Mouse (Mus musculus): ENCODE results near the gene Slc12a6. TPM values are rescaled to one million over a fixed set of nuclear protein-coding genes. Genes with fewer than 3 reads are reported as not detected.

The Slc12a6 gene
- 3.7 and 4.1 TPM in 2 replicates for polyA plus RNA-seq (2015; fragmentation: Nextera tagmentation; extraction: Ambion mirVana)

DNA sequence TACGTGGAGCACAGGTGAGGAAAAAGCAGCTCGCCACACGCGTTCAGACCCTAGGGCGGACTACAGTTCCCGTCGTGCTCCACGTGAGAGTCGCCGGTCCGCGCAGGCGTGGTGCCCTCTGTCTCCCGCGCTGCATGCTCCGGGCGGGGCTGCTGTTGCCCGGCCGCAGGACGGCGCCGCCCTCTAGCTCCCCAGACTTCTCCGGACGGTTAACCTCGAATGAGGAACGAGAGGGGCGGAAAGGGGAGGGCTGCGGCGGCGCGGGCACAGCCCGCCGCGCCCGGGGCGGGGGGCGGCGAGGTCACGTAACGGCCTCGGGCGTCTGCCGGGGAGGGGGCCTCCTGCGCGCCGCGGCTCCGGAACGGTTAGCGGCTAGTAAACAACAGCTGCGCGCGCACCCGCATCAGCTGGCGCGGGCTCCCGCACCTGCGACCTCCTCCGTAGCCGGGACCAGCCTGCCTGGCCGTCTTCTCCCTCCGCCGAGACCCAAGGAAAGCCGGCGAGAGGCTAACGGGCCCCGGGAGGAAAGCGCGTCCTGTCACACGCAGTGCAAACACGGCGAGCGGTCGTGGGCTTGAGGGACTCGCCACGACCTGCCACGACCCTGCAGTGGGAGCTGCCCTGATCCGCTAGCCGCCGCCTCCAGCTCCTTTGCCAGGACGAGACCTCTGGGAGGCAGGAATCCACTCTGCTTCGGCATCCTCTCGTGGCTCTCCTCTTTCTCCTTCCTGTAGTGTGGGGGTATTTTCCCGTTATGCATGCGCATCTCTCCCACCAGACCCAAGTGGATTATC is at the start of gene Slc12a6:
TSS of gene Slc12a6 (plus strand) at position 378 of the 794 bp plus-strand sequence.
- H3K27ac ChIP-seq (ENCODE audit: low read depth) = peak within 1 kb of the TSS; percentile 98
- H3K9me3 ChIP-seq (ENCODE audit: low read length) = no peaks in the 10 kb centered on the region
- peak; percentile 91 for ATAC-seq
- peak within 1 kb of the TSS; percentile 94 for H3K9ac ChIP-seq (replicated peaks)
- peak within 1 kb of the TSS; percentile 87 for H3K4me3 ChIP-seq (ENCODE audit: low read depth, low read length)
- no peak for TF ChIP-seq EP300 (IDR thresholded peaks at IDR 0.05; ENCODE audit: low read depth)
- peak; percentile 34 for TF ChIP-seq CTCF (IDR thresholded peaks at IDR 0.05; ENCODE audit: low read depth)
- peaks cover 26% of the 10 kb centered on the region for H3K4me1 ChIP-seq (ENCODE audit: insufficient read depth)
- H3K4me2 ChIP-seq (ENCODE audit: low read depth, low read length) = peak within 1 kb of the TSS; percentile 92
- H3K36me3 ChIP-seq (replicated peaks; ENCODE audit: insufficient read depth, low read length) = no peaks in the 10 kb centered on the region
- peak; percentile 96 for DNase-seq
- no peaks in the 10 kb centered on the region for H3K27me3 ChIP-seq (ENCODE audit: insufficient read depth, low read length)
- 3% methylated on average over 77 of the region's 85 CpGs for WGBS (ENCODE audit: insufficient replicate concordance)

- Histone ChIP-seq H3K4me2 (ENCODE audit: low read depth, low read length) (no peak overlapping the region), H3K9ac (replicated peaks) (no peak overlapping the region), H3K4me1 (ENCODE audit: insufficient read depth) (no peaks in the 10 kb centered on the region), H3K27me3 (ENCODE audit: insufficient read depth, low read length) (no peaks in the 10 kb centered on the region), H3K4me3 (ENCODE audit: low read depth, low read length) (no peak overlapping the region), H3K27ac (ENCODE audit: low read depth) (no peak overlapping the region), H3K9me3 (ENCODE audit: low read length) (no peaks in the 10 kb centered on the region), H3K36me3 (replicated peaks; ENCODE audit: insufficient read depth, low read length) (no peaks in the 10 kb centered on the region)
- ATAC-seq (peak; percentile 57; the same call in 1 of the 2 replicates), DNase-seq (no peak)
- TF ChIP-seq CTCF (IDR thresholded peaks at IDR 0.05; ENCODE audit: low read depth) (peak; percentile 62), EP300 (IDR thresholded peaks at IDR 0.05; ENCODE audit: low read depth) (no peak)
- WGBS (ENCODE audit: insufficient replicate concordance) = 19% methylated on average over 1 of the region's 1 CpGs
Measured at GRCm38 (mm10) chr2:112215977-112216376, 49.6 kb upstream of the Slc12a6 start.

DNA sequence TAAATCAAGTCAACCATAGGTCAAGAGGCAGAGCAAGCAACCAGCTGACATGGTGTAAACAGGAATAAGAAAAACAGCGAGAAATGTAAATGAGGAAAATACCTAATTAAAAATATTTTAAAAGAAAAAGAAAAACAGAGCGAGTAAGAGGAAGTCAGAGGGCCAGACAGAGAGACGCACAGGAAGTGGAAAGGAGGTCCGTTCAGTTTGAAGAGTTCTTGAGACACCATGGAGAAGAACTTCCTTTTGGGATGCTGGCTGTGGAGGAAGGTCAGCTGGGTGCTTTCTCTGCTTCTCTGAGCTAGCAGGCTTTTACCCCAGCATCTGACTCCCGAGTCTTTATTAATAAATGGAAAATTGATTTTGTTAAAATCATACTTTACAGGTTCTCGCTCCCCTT is 48.0 kb upstream of the Slc12a6 start:
- 56% methylated on average over 6 of the region's 6 CpGs for WGBS (ENCODE audit: insufficient replicate concordance)
- ATAC-seq = no peak
- no peaks in the 10 kb centered on the region for H3K9me3 ChIP-seq (ENCODE audit: low read length)

GRCm38 (mm10) chr2:112220880-112221279 is 44.7 kb upstream of the Slc12a6 start:
- no peaks in the 10 kb centered on the region for H3K36me3 ChIP-seq (replicated peaks; ENCODE audit: insufficient read depth, low read length)
- WGBS (ENCODE audit: insufficient replicate concordance) = 55% methylated on average over 5 of the region's 5 CpGs
- no peaks in the 10 kb centered on the region for H3K9me3 ChIP-seq (ENCODE audit: low read length)
- ATAC-seq = no peak
- H3K27ac ChIP-seq (ENCODE audit: low read depth) = no peak overlapping the region
- TF ChIP-seq CTCF (IDR thresholded peaks at IDR 0.05; ENCODE audit: low read depth) (no peak), EP300 (IDR thresholded peaks at IDR 0.05; ENCODE audit: low read depth) (no peak)
- no peak overlapping the region for H3K9ac ChIP-seq (replicated peaks)
- no peak overlapping the region for H3K4me2 ChIP-seq (ENCODE audit: low read depth, low read length)
- no peaks in the 10 kb centered on the region for H3K27me3 ChIP-seq (ENCODE audit: insufficient read depth, low read length)
- H3K4me3 ChIP-seq (ENCODE audit: low read depth, low read length) = no peak overlapping the region
- H3K4me1 ChIP-seq (ENCODE audit: insufficient read depth) = no peaks in the 10 kb centered on the region
- DNase-seq = no peak

More for the DNA sequence above, 48.0 kb upstream of the Slc12a6 start:
- H3K36me3 ChIP-seq (replicated peaks; ENCODE audit: insufficient read depth, low read length) = no peaks in the 10 kb centered on the region
- no peaks in the 10 kb centered on the region for H3K4me1 ChIP-seq (ENCODE audit: insufficient read depth)
- H3K27ac ChIP-seq (ENCODE audit: low read depth) = no peak overlapping the region
- TF ChIP-seq CTCF (IDR thresholded peaks at IDR 0.05; ENCODE audit: low read depth) (no peak), EP300 (IDR thresholded peaks at IDR 0.05; ENCODE audit: low read depth) (no peak)
- no peak overlapping the region for H3K9ac ChIP-seq (replicated peaks)
- no peak overlapping the region for H3K4me3 ChIP-seq (ENCODE audit: low read depth, low read length)
- H3K4me2 ChIP-seq (ENCODE audit: low read depth, low read length) = no peak overlapping the region
- H3K27me3 ChIP-seq (ENCODE audit: insufficient read depth, low read length) = no peaks in the 10 kb centered on the region
- DNase-seq = no peak

DNA sequence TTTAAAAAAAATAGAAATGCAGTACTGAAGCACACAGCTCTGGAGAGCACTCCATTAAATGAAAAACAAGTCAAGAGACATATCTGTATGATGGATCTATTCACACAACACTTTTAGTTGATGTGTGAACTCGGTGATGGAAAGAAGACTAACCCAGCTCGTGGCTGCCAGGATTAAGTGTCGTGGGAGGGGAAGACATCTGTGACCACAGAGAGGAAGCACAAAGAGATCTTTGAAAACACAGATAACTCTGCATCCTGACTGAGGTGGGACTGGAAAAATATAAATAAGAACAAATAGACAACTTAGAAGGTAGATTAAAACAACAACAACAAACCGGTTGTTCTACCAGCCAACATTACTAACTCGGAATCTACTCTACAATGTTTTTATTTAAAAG is 43.0 kb upstream of the Slc12a6 start:
- H3K4me2 ChIP-seq (ENCODE audit: low read depth, low read length) = no peak overlapping the region
- WGBS (ENCODE audit: insufficient replicate concordance) = 42% methylated on average over 5 of the region's 5 CpGs

DNA sequence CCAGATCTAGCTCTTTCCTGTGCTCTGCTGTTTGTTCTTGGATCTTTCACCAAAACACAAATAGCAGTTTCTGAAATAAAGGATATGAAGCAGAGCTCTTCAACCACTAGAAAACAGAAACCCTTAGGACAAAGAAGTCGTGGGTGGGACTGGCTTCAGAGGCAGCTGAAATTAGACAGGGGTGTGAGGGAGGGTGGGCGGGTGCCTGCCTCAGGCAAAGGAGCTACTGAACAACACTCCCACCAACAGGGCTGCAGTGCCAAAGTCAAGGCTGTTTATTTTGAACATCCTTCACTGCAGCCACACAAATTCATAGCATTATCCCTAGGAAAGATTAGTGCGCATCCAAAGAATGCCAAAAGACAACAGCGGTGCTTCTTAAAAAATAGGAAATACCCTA is 41.3 kb upstream of the Slc12a6 start:
- Histone ChIP-seq H3K4me1 (ENCODE audit: insufficient read depth) (no peaks in the 10 kb centered on the region), H3K4me2 (ENCODE audit: low read depth, low read length) (no peak overlapping the region), H3K27me3 (ENCODE audit: insufficient read depth, low read length) (no peaks in the 10 kb centered on the region), H3K4me3 (ENCODE audit: low read depth, low read length) (no peak overlapping the region), H3K9me3 (ENCODE audit: low read length) (no peaks in the 10 kb centered on the region), H3K36me3 (replicated peaks; ENCODE audit: insufficient read depth, low read length) (no peaks in the 10 kb centered on the region), H3K27ac (ENCODE audit: low read depth) (no peak overlapping the region), H3K9ac (replicated peaks) (no peak overlapping the region)
- DNase-seq = no peak
- WGBS (ENCODE audit: insufficient replicate concordance) = 59% methylated on average over 4 of the region's 4 CpGs
- TF ChIP-seq CTCF (IDR thresholded peaks at IDR 0.05; ENCODE audit: low read depth) = no peak
- no peak for TF ChIP-seq EP300 (IDR thresholded peaks at IDR 0.05; ENCODE audit: low read depth)
- ATAC-seq = no peak

More for the DNA sequence above, 43.0 kb upstream of the Slc12a6 start:
- no peak for TF ChIP-seq CTCF (IDR thresholded peaks at IDR 0.05; ENCODE audit: low read depth)
- TF ChIP-seq EP300 (IDR thresholded peaks at IDR 0.05; ENCODE audit: low read depth) = no peak
- Histone ChIP-seq H3K9me3 (ENCODE audit: low read length) (no peaks in the 10 kb centered on the region), H3K27ac (ENCODE audit: low read depth) (no peak overlapping the region), H3K36me3 (replicated peaks; ENCODE audit: insufficient read depth, low read length) (no peaks in the 10 kb centered on the region), H3K4me1 (ENCODE audit: insufficient read depth) (no peaks in the 10 kb centered on the region), H3K27me3 (ENCODE audit: insufficient read depth, low read length) (no peaks in the 10 kb centered on the region), H3K9ac (replicated peaks) (no peak overlapping the region), H3K4me3 (ENCODE audit: low read depth, low read length) (no peak overlapping the region)
- no peak for ATAC-seq
- DNase-seq = no peak
